Mouse (Mus musculus): ENCODE data around the gene Fut8. TPM values are rescaled to one million over a fixed set of nuclear protein-coding genes. Genes with fewer than 3 reads are reported as not detected.

Gene Fut8
- total and polyA plus RNA-seq, 2 experiments from 2014 or later: 58.5 to 70.3 TPM

DNA sequence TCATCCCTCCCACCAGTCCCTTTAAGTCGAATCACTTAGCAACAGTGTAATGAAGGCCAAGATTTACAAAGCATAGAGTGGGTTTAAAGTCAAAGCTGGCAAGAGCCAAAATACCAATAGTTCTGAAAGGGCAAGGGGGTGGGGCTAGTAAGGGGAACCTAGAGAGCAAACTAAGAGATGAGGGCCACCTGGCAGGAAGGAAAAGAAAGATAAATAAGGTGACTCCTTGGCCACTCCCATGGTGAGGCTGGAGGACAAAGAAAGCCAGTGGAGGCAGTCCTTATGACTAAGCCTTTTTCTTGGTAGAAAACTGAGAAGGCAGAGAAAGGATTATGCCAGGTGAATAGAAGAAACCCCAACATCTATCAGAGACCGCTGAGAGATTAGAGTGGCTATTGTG, 42.9 kb upstream of the Fut8 start:
- H3K27ac ChIP-seq: no peak overlapping the region
- H3K9me3 ChIP-seq (ENCODE audit: low read length): no peaks in the 10 kb centered on the region
- ATAC-seq: no peak
- 74% methylated on average over 2 of the region's 2 CpGs for WGBS
- no peaks in the 10 kb centered on the region for H3K36me3 ChIP-seq (ENCODE audit: insufficient read depth, low read length)
- H3K4me3 ChIP-seq (ENCODE audit: low read length): no peak overlapping the region
- no peak overlapping the region for H3K9ac ChIP-seq (replicated peaks; ENCODE audit: low read length)
- H3K27me3 ChIP-seq (ENCODE audit: insufficient read depth, low read length): no peaks in the 10 kb centered on the region
- H3K4me2 ChIP-seq (ENCODE audit: low read depth, low read length): no peak overlapping the region
- DNase-seq (ENCODE audit: low spot score): no peak
- no peaks in the 10 kb centered on the region for H3K4me1 ChIP-seq (ENCODE audit: insufficient read depth, low read length)
- no peak for TF ChIP-seq CTCF (IDR thresholded peaks at IDR 0.05; ENCODE audit: low read depth)

- no peak overlapping the region for H3K27ac ChIP-seq
- no peaks in the 10 kb centered on the region for H3K4me1 ChIP-seq (ENCODE audit: insufficient read depth, low read length)
- no peak for ATAC-seq
- H3K4me2 ChIP-seq (ENCODE audit: low read depth, low read length): no peak overlapping the region
- no peaks in the 10 kb centered on the region for H3K9me3 ChIP-seq (ENCODE audit: low read length)
- TF ChIP-seq CTCF (IDR thresholded peaks at IDR 0.05; ENCODE audit: low read depth): no peak
- no peak overlapping the region for H3K9ac ChIP-seq (replicated peaks; ENCODE audit: low read length)
- 99% methylated on average over 2 of the region's 2 CpGs for WGBS
- DNase-seq (ENCODE audit: low spot score): no peak
- no peaks in the 10 kb centered on the region for H3K27me3 ChIP-seq (ENCODE audit: insufficient read depth, low read length)
- H3K36me3 ChIP-seq (ENCODE audit: insufficient read depth, low read length): no peaks in the 10 kb centered on the region
- H3K4me3 ChIP-seq (ENCODE audit: low read length): no peak overlapping the region
Observed at GRCm38 (mm10) chr12:77196529-77197095, 41.3 kb upstream of the Fut8 start.

DNA sequence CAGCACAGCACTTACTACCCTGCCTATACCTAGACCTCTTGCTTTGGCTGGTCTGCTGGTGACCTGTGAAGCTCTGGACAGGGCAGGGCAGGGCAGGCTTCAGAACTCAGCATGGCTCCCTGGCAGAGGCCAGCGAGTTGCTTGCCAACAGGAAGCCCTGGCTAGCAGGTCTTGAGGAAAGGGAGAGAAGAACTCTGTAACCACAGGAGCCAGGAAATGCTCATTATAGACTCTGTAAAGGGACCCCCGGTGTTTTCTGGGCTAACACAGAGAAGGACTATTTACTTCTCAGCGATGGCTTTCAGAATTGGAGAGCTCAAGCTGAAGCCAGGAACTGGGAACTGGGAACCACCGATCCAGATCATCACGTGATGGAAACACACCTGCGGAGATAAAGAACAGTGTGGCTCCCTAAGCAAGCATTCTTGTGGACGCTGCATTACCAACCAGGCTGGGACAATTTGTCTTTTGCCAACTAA, 40.8 kb upstream of the Fut8 start:
- H3K4me2 ChIP-seq (ENCODE audit: low read depth, low read length): no peak overlapping the region
- H3K27ac ChIP-seq: no peak overlapping the region
- no peaks in the 10 kb centered on the region for H3K36me3 ChIP-seq (ENCODE audit: insufficient read depth, low read length)
- H3K27me3 ChIP-seq (ENCODE audit: insufficient read depth, low read length): no peaks in the 10 kb centered on the region
- no peak for TF ChIP-seq CTCF (IDR thresholded peaks at IDR 0.05; ENCODE audit: low read depth)
- no peaks in the 10 kb centered on the region for H3K9me3 ChIP-seq (ENCODE audit: low read length)
- H3K9ac ChIP-seq (replicated peaks; ENCODE audit: low read length): no peak overlapping the region
- WGBS: 54% methylated on average over 7 of the region's 7 CpGs
- ATAC-seq (no peak), DNase-seq (ENCODE audit: low spot score) (no peak)
- no peaks in the 10 kb centered on the region for H3K4me1 ChIP-seq (ENCODE audit: insufficient read depth, low read length)
- no peak overlapping the region for H3K4me3 ChIP-seq (ENCODE audit: low read length)

GRCm38 (mm10) chr12:77198253-77198652, 39.7 kb upstream of the Fut8 start:
- H3K27me3 ChIP-seq (ENCODE audit: insufficient read depth, low read length): no peaks in the 10 kb centered on the region
- ATAC-seq (no peak), DNase-seq (ENCODE audit: low spot score) (no peak)
- 94% methylated on average over 4 of the region's 4 CpGs for WGBS
- H3K27ac ChIP-seq: no peak overlapping the region
- H3K9me3 ChIP-seq (ENCODE audit: low read length): no peaks in the 10 kb centered on the region
- no peaks in the 10 kb centered on the region for H3K36me3 ChIP-seq (ENCODE audit: insufficient read depth, low read length)
- TF ChIP-seq CTCF (IDR thresholded peaks at IDR 0.05; ENCODE audit: low read depth): no peak
- H3K4me2 ChIP-seq (ENCODE audit: low read depth, low read length): no peak overlapping the region
- no peak overlapping the region for H3K9ac ChIP-seq (replicated peaks; ENCODE audit: low read length)
- no peak overlapping the region for H3K4me3 ChIP-seq (ENCODE audit: low read length)
- H3K4me1 ChIP-seq (ENCODE audit: insufficient read depth, low read length): no peaks in the 10 kb centered on the region

DNA sequence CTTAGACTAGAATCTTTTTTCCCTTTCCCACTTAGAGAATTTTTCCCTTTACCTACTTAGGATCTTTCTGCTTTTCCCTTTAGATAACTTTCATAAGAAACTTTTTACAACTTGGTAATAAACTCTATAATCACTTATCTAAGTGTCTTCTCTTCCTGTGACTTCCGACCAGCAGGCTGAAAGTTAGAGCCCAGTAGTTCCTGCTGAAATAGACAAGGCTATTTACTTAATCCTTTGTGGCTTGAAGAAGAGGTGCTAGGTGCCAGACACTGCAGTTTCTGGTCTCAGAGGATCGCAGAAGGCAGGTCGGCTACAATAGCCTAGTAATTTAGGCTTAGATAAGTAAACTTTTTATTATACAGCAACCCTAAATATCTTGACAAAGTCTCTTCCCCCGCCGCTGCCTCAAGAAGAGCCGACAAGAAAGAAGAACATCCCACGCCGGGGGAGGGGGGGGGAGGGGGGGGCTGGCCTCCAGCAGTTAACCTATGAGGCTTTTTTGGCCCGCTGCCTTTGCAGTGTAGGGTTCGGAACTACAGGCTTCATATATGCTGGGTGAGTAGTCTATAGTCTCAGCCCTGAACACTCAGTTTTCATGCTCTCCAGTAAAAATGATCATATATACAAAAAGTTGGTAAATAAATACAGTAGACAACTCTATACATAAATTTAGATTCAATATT, 36.3 kb upstream of the Fut8 start:
- Histone ChIP-seq H3K4me2 (ENCODE audit: low read depth, low read length) (no peak overlapping the region), H3K36me3 (ENCODE audit: insufficient read depth, low read length) (no peaks in the 10 kb centered on the region), H3K9me3 (ENCODE audit: low read length) (no peaks in the 10 kb centered on the region), H3K9ac (replicated peaks; ENCODE audit: low read length) (no peak overlapping the region), H3K4me3 (ENCODE audit: low read length) (no peak overlapping the region), H3K4me1 (ENCODE audit: insufficient read depth, low read length) (no peaks in the 10 kb centered on the region), H3K27me3 (ENCODE audit: insufficient read depth, low read length) (no peaks in the 10 kb centered on the region), H3K27ac (no peak overlapping the region)
- ATAC-seq: no peak
- no peak for DNase-seq (ENCODE audit: low spot score)
- 74% methylated on average over 10 of the region's 10 CpGs for WGBS
- TF ChIP-seq CTCF (IDR thresholded peaks at IDR 0.05; ENCODE audit: low read depth): no peak

GRCm38 (mm10) chr12:77203136-77203535, 34.8 kb upstream of the Fut8 start:
- Histone ChIP-seq H3K4me1 (ENCODE audit: insufficient read depth, low read length) (no peaks in the 10 kb centered on the region), H3K36me3 (ENCODE audit: insufficient read depth, low read length) (no peaks in the 10 kb centered on the region), H3K4me3 (ENCODE audit: low read length) (no peak overlapping the region), H3K9me3 (ENCODE audit: low read length) (no peaks in the 10 kb centered on the region), H3K27me3 (ENCODE audit: insufficient read depth, low read length) (no peaks in the 10 kb centered on the region), H3K9ac (replicated peaks; ENCODE audit: low read length) (no peak overlapping the region), H3K27ac (no peak overlapping the region), H3K4me2 (ENCODE audit: low read depth, low read length) (no peak overlapping the region)
- TF ChIP-seq CTCF (IDR thresholded peaks at IDR 0.05; ENCODE audit: low read depth): no peak
- WGBS: 94% methylated on average over 4 of the region's 4 CpGs
- ATAC-seq: no peak
- DNase-seq (ENCODE audit: low spot score): no peak

DNA sequence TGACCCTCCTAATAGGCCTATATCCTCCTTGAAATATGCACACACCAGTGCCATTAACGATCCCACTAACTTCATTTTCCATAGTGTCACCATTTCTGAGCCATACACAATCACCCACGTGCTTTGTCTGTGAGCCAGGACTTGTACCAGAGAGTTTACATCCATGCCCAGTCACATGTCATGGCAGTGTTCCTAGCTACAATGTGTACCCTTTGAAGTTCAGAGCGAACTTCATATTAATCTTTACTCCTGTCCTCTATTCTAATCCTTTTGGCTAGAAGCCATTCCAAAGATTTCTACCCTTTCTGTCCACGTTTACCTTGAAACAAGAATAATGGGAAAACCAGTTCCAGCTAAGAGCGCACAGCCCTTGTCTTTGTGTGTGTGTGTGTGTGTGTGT, 31.1 kb upstream of the Fut8 start:
- Histone ChIP-seq H3K27me3 (ENCODE audit: insufficient read depth, low read length) (no peaks in the 10 kb centered on the region), H3K9me3 (ENCODE audit: low read length) (no peaks in the 10 kb centered on the region), H3K36me3 (ENCODE audit: insufficient read depth, low read length) (no peaks in the 10 kb centered on the region), H3K4me3 (ENCODE audit: low read length) (no peak overlapping the region), H3K27ac (no peak overlapping the region), H3K4me2 (ENCODE audit: low read depth, low read length) (no peak overlapping the region), H3K4me1 (ENCODE audit: insufficient read depth, low read length) (no peaks in the 10 kb centered on the region), H3K9ac (replicated peaks; ENCODE audit: low read length) (no peak overlapping the region)
- no peak for TF ChIP-seq CTCF (IDR thresholded peaks at IDR 0.05; ENCODE audit: low read depth)
- WGBS: 74% methylated on average over 5 of the region's 5 CpGs
- DNase-seq (ENCODE audit: low spot score) (no peak), ATAC-seq (no peak)
